Mouse (Mus musculus) midbrain, postnatal 0 days (tissue): ENCODE measurements around the gene Mill2. TPM values are rescaled to one million over a fixed set of nuclear protein-coding genes. Genes with fewer than 3 reads are reported as not detected.
"Not testable (repeated sequence)": the region's sequence is repeated elsewhere in the genome, so short reads cannot be mapped to it uniquely, and the experiment has no call there.

Source experiments
- ATAC-seq: fragments of 200-750 bp; cut with Nextera tagmentation; 2 replicates; pipeline ENCODE4 v1.8.0; 2017; ENCODE audit warnings: moderate number of reproducible peaks, mild to moderate bottlenecking, moderate TSS enrichment, moderate library complexity; ENCODE audit not compliant: low FRiP score
- DNase-seq: peaks from one replicate; pipeline ENCODE4 v3.0.0-alpha.2; 2015; ENCODE audit warnings: low spot score
- H3K27ac ChIP-seq: fragments of 300-500 bp; sonication (generic); 2 replicates; pipeline ENCODE4 v1.5.1; 2014; ENCODE audit warnings: low read depth, mild to moderate bottlenecking, low read length, mixed read lengths
- H3K27me3 ChIP-seq: fragments of 300-500 bp; sonication (generic); 2 replicates; pipeline ENCODE4 v1.6.1; 2014; ENCODE audit warnings: low read length, control low read depth, mixed read lengths; ENCODE audit not compliant: insufficient read depth
- H3K36me3 ChIP-seq: fragments of 300-500 bp; sonication (generic); 2 replicates; pipeline ENCODE4 v1.6.1; 2014; ENCODE audit warnings: low read length, control low read depth, mixed read lengths; ENCODE audit not compliant: insufficient read depth
- H3K4me1 ChIP-seq: fragments of 300-500 bp; sonication (generic); 2 replicates; pipeline ENCODE4 v1.6.1; 2014; ENCODE audit warnings: mild to moderate bottlenecking, control low read depth, antibody characterized with exemption, low read length, mixed read lengths; ENCODE audit not compliant: insufficient read depth
- H3K4me2 ChIP-seq: fragments of 300-500 bp; sonication (generic); 2 replicates; pipeline ENCODE4 v1.6.1; 2014; ENCODE audit warnings: low read depth, mild to moderate bottlenecking, low read length, mixed read lengths; ENCODE audit not compliant: poor library complexity, severe bottlenecking
- H3K4me3 ChIP-seq: fragments of 300-500 bp; sonication (generic); 2 replicates; pipeline ENCODE4 v1.5.1; 2014; ENCODE audit warnings: low read depth, mild to moderate bottlenecking, low read length, moderate library complexity
- H3K9ac ChIP-seq: fragments of 300-500 bp; sonication (generic); replicated peaks from 2 replicates; pipeline ENCODE4 v1.6.1; 2014; ENCODE audit warnings: mild to moderate bottlenecking, low read length, moderate library complexity, mixed read lengths; ENCODE audit not compliant: poor library complexity, severe bottlenecking
- H3K9me3 ChIP-seq: fragments of 300-500 bp; sonication (generic); 2 replicates; pipeline ENCODE4 v1.6.1; 2016; ENCODE audit warnings: low read length, control low read depth
- CTCF ChIP-seq: IDR thresholded peaks from 2 replicates; pipeline ENCODE4 v1.5.1; 2016; ENCODE audit warnings: antibody characterized with exemption, mild to moderate bottlenecking
- WGBS: fragments of 180-500 bp; shearing (Covaris S2); extraction: QIAGEN DNeasy Blood & Tissue Kit; methylation state at CpG from one replicate; pipeline ENCODE4 v1.1.7; 2014; 5-methylcytosine and 5-hydroxymethylcytosine counted together
- polyA plus RNA-seq: library from polyadenylated mRNA; unstranded; fragments of >200 nt; fragmentation: Nextera tagmentation; extraction: Ambion mirVana; gene quantifications from 2 replicates; pipeline ENCODE4 v1.2.1, GENCODE M21; 2015
- total RNA-seq: library from RNA; depleted of rRNA; stranded (reverse); fragments of >200 nt; gene quantifications from 2 replicates; pipeline ENCODE4 v1.2.3, GENCODE M21; 2014; rRNA removed

Mill2 gene
- total RNA-seq: 2.0 and 3.3 TPM in 2 replicates
- polyA plus RNA-seq: 0.64 and 0.93 TPM in 2 replicates

DNA sequence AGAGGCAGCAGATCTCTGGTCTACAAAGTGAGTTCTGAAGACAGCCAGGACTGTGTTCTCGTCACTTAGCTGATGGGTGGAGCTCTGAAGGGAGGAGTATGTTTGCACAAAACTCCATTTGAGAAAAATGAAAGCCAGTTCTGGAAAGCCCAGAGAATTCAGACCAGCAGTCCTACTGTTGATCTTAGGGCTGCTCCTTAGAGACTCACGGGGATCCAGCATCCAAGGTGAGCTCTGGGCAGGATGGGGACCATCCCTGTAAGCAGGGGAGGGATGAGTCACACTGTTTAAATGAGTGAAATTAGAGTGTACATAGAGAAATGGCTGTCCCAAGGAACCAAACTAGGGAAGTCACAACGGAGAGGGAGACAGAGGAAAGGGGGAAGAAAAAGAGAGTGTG is at the start of gene Mill2:
Gene Mill2 (plus strand): TSS at position 102 of the 400 bp plus-strand sequence.
- Histone ChIP-seq H3K36me3 (no peaks in the 10 kb centered on the region), H3K9ac (peak within 1 kb of the TSS; percentile 68), H3K27ac (peak within 1 kb of the TSS; percentile 68), H3K4me3 (peak within 1 kb of the TSS; percentile 36), H3K4me1 (no peaks in the 10 kb centered on the region), H3K4me2 (peak within 1 kb of the TSS; percentile 66), H3K9me3 (no peaks in the 10 kb centered on the region), H3K27me3 (no peaks in the 10 kb centered on the region)
- ATAC-seq: peak; percentile 42
- no peak for TF ChIP-seq CTCF
- WGBS: 18% methylated on average over 3 of the region's 3 CpGs
- DNase-seq: no peak

DNA sequence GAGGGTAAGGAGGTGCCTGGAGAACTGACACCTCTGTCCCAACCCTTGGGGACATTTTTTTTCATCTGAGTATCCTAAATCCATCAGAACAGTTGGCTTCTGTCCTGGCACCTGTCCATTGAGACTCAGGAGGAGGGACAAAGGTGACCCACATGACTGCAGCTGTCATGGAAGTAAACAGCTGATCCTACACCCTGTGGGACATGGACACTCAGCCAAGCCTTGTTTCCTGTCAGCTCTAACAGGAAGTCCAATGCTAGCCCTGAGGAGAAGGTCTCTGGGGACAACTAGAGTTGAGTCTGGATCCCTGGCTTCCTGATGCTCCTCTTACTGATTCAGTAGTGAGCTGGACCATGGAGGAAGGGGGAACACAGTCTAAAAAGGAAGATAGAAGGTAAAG is 49.1 kb upstream of the Mill2 start:
- H3K4me2 ChIP-seq, H3K4me1 ChIP-seq, H3K27me3 ChIP-seq, H3K27ac ChIP-seq, H3K36me3 ChIP-seq, ATAC-seq, H3K4me3 ChIP-seq, H3K9me3 ChIP-seq, H3K9ac ChIP-seq, DNase-seq: not testable (repeated sequence)

GRCm38 (mm10) chr7:18798420-18798819 is 41.3 kb upstream of the Mill2 start, which contains the start of gene Psg19:
Gene Psg19 (minus strand): TSS chr7:18798520.
- no peak for TF ChIP-seq CTCF
- Histone ChIP-seq H3K9ac (no peak within 1 kb of the TSS), H3K4me3 (no peak within 1 kb of the TSS), H3K4me1 (no peaks in the 10 kb centered on the region), H3K27ac (no peak within 1 kb of the TSS), H3K9me3 (no peaks in the 10 kb centered on the region), H3K4me2 (no peak within 1 kb of the TSS), H3K36me3 (no peaks in the 10 kb centered on the region), H3K27me3 (no peaks in the 10 kb centered on the region)
- 92% methylated on average over 1 of the region's 1 CpGs for WGBS
- ATAC-seq: no peak
- DNase-seq: no peak

- no peak for ATAC-seq
Observed at GRCm38 (mm10) chr7:18799129-18799528, 40.6 kb upstream of the Mill2 start.

GRCm38 (mm10) chr7:18803526-18803925 is 36.2 kb upstream of the Mill2 start:
- H3K4me2 ChIP-seq: no peak overlapping the region
- TF ChIP-seq CTCF: no peak
- DNase-seq (no peak), ATAC-seq (no peak)
- no peaks in the 10 kb centered on the region for H3K36me3 ChIP-seq
- no peaks in the 10 kb centered on the region for H3K27me3 ChIP-seq
- H3K9ac ChIP-seq: no peak overlapping the region
- no peaks in the 10 kb centered on the region for H3K9me3 ChIP-seq
- H3K27ac ChIP-seq: no peak overlapping the region
- no peaks in the 10 kb centered on the region for H3K4me1 ChIP-seq
- no peak overlapping the region for H3K4me3 ChIP-seq

More at GRCm38 (mm10) chr7:18799129-18799528, 40.6 kb upstream of the Mill2 start:
- Histone ChIP-seq H3K4me1 (no peaks in the 10 kb centered on the region), H3K9me3 (no peaks in the 10 kb centered on the region), H3K9ac (no peak overlapping the region), H3K4me2 (no peak overlapping the region), H3K4me3 (no peak overlapping the region), H3K27ac (no peak overlapping the region), H3K27me3 (no peaks in the 10 kb centered on the region), H3K36me3 (no peaks in the 10 kb centered on the region)
- peak; percentile 6; the same call in 1 of the 2 replicates for TF ChIP-seq CTCF
- WGBS: 46% methylated on average over 3 of the region's 3 CpGs
- no peak for DNase-seq

DNA sequence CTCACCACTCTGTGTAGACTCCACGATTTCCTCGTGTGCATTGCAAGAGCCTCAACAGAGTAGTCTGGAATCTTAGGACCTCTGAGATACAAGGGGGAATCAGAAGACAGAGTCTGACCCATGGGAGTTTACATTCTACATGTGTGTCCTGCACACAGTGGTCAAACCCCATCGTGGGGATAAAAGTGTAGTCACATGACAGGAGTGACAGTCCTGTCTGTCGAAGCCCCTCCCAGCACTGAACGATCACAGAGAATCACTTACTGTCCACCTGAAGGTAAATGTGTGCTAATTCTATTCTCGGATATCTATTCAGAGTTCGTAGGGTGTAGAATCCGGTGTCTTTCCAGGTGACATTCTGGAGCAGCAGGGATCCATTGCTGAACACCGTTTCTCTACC is 21.5 kb upstream of the Mill2 start:
- no peaks in the 10 kb centered on the region for H3K27me3 ChIP-seq
- H3K4me1 ChIP-seq: no peaks in the 10 kb centered on the region
- H3K27ac ChIP-seq: no peak overlapping the region
- no peak overlapping the region for H3K9ac ChIP-seq
- WGBS: 82% methylated on average over 9 of the region's 9 CpGs
- no peak overlapping the region for H3K4me2 ChIP-seq
- no peak for ATAC-seq
- TF ChIP-seq CTCF: no peak
- H3K4me3 ChIP-seq: no peak overlapping the region
- no peaks in the 10 kb centered on the region for H3K36me3 ChIP-seq
- no peaks in the 10 kb centered on the region for H3K9me3 ChIP-seq
- DNase-seq: no peak
